Mouse (Mus musculus): ENCODE data around the gene Cspg4. TPM values are rescaled to one million over a fixed set of nuclear protein-coding genes. Genes with fewer than 3 reads are reported as not detected.

Cspg4 gene
- polyA plus RNA-seq, 1 experiment from 2014 or later: 29.3 TPM

- Histone ChIP-seq H3K27ac (ENCODE audit: low read length) (no peak overlapping the region; the same call in 1 of the 2 replicates), H3K9me3 (replicated peaks; ENCODE audit: control insufficient read depth, low read length) (peaks cover 6% of the 10 kb centered on the region; the same call in 1 of the 2 replicates), H3K9ac (ENCODE audit: low read length) (peak overlapping the region; percentile 70), H3K36me3 (ENCODE audit: control insufficient read depth, insufficient read depth) (peaks cover 20% of the 10 kb centered on the region), H3K4me3 (ENCODE audit: low read length) (peak overlapping the region; percentile 46; the same call in 1 of the 2 replicates), H3K27me3 (ENCODE audit: control insufficient read depth, insufficient read depth, low read length) (no peaks in the 10 kb centered on the region), H3K4me2 (ENCODE audit: low read depth, low read length) (peak overlapping the region; percentile 72), H3K4me1 (ENCODE audit: control insufficient read depth, insufficient read depth, low read length) (peaks cover 38% of the 10 kb centered on the region)
- no peak for ATAC-seq (replicated peaks; ENCODE audit: extremely low read depth, insufficient read depth, low FRiP score)
- 83% methylated on average over 4 of the region's 4 CpGs for WGBS
Observed at GRCm38 (mm10) chr9:56922746-56923145, 57.9 kb downstream of the Cspg4 start.

GRCm38 (mm10) chr9:56923841-56924650 is 59.2 kb downstream of the Cspg4 start:
- Histone ChIP-seq H3K27me3 (ENCODE audit: control insufficient read depth, insufficient read depth, low read length) (no peaks in the 10 kb centered on the region), H3K4me1 (ENCODE audit: control insufficient read depth, insufficient read depth, low read length) (peaks cover 44% of the 10 kb centered on the region), H3K9ac (ENCODE audit: low read length) (peak overlapping the region; percentile 70), H3K36me3 (ENCODE audit: control insufficient read depth, insufficient read depth) (peaks cover 11% of the 10 kb centered on the region), H3K4me2 (ENCODE audit: low read depth, low read length) (peak overlapping the region; percentile 72), H3K27ac (ENCODE audit: low read length) (peak overlapping the region; percentile 85), H3K9me3 (replicated peaks; ENCODE audit: control insufficient read depth, low read length) (peaks cover 6% of the 10 kb centered on the region; the same call in 1 of the 2 replicates), H3K4me3 (ENCODE audit: low read length) (peak overlapping the region; percentile 46)
- 34% methylated on average over 8 of the region's 8 CpGs for WGBS
- peak; percentile 4; the same call in 1 of the 2 replicates for ATAC-seq (replicated peaks; ENCODE audit: extremely low read depth, insufficient read depth, low FRiP score)

- H3K36me3 ChIP-seq (ENCODE audit: control insufficient read depth, insufficient read depth): peaks cover 11% of the 10 kb centered on the region
- H3K27me3 ChIP-seq (ENCODE audit: control insufficient read depth, insufficient read depth, low read length): no peaks in the 10 kb centered on the region; the same call in 1 of the 2 replicates
- 5% methylated on average over 7 of the region's 7 CpGs for WGBS
- peaks cover 44% of the 10 kb centered on the region for H3K4me1 ChIP-seq (ENCODE audit: control insufficient read depth, insufficient read depth, low read length)
- peak overlapping the region; percentile 85 for H3K27ac ChIP-seq (ENCODE audit: low read length)
- peak; percentile 87 for ATAC-seq (replicated peaks; ENCODE audit: extremely low read depth, insufficient read depth, low FRiP score)
- peaks cover 6% of the 10 kb centered on the region; the same call in 1 of the 2 replicates for H3K9me3 ChIP-seq (replicated peaks; ENCODE audit: control insufficient read depth, low read length)
- peak overlapping the region; percentile 70 for H3K9ac ChIP-seq (ENCODE audit: low read length)
- H3K4me3 ChIP-seq (ENCODE audit: low read length): peak overlapping the region; percentile 46
- peak overlapping the region; percentile 72 for H3K4me2 ChIP-seq (ENCODE audit: low read depth, low read length)
Observed at GRCm38 (mm10) chr9:56924651-56925027, 59.8 kb downstream of the Cspg4 start.

GRCm38 (mm10) chr9:56925291-56926024 is 60.6 kb downstream of the Cspg4 start:
- Histone ChIP-seq H3K9ac (ENCODE audit: low read length) (peak overlapping the region; percentile 70), H3K4me2 (ENCODE audit: low read depth, low read length) (peak overlapping the region; percentile 72), H3K4me1 (ENCODE audit: control insufficient read depth, insufficient read depth, low read length) (peaks cover 44% of the 10 kb centered on the region), H3K27ac (ENCODE audit: low read length) (peak overlapping the region; percentile 85), H3K36me3 (ENCODE audit: control insufficient read depth, insufficient read depth) (peaks cover 11% of the 10 kb centered on the region), H3K9me3 (replicated peaks; ENCODE audit: control insufficient read depth, low read length) (peaks cover 6% of the 10 kb centered on the region; the same call in 1 of the 2 replicates), H3K4me3 (ENCODE audit: low read length) (peak overlapping the region; percentile 46), H3K27me3 (ENCODE audit: control insufficient read depth, insufficient read depth, low read length) (no peaks in the 10 kb centered on the region; the same call in 1 of the 2 replicates)
- WGBS: 69% methylated on average over 26 of the region's 26 CpGs
- no peak for ATAC-seq (replicated peaks; ENCODE audit: extremely low read depth, insufficient read depth, low FRiP score)

- Histone ChIP-seq H3K4me2 (ENCODE audit: low read depth, low read length) (peak overlapping the region; percentile 72), H3K9me3 (replicated peaks; ENCODE audit: control insufficient read depth, low read length) (peaks cover 6% of the 10 kb centered on the region; the same call in 1 of the 2 replicates), H3K27ac (ENCODE audit: low read length) (no peak overlapping the region), H3K9ac (ENCODE audit: low read length) (peak overlapping the region; percentile 38; the same call in 1 of the 2 replicates), H3K4me1 (ENCODE audit: control insufficient read depth, insufficient read depth, low read length) (peaks cover 44% of the 10 kb centered on the region), H3K4me3 (ENCODE audit: low read length) (0 out of 2 replicates have a peak overlapping the region, but pooled peaks have one; percentile 60), H3K27me3 (ENCODE audit: control insufficient read depth, insufficient read depth, low read length) (no peaks in the 10 kb centered on the region; the same call in 1 of the 2 replicates), H3K36me3 (ENCODE audit: control insufficient read depth, insufficient read depth) (peaks cover 11% of the 10 kb centered on the region)
- no peak for ATAC-seq (replicated peaks; ENCODE audit: extremely low read depth, insufficient read depth, low FRiP score)
- WGBS: 95% methylated on average over 10 of the region's 10 CpGs
Observed at GRCm38 (mm10) chr9:56926025-56926360, 61.2 kb downstream of the Cspg4 start.

- 61% methylated on average over 10 of the region's 10 CpGs for whole genome bisulfite sequencing
- Histone ChIP-seq H3K4me1 (ENCODE audit: control insufficient read depth, insufficient read depth, low read length) (peaks cover 44% of the 10 kb centered on the region), H3K27ac (ENCODE audit: low read length) (no peak overlapping the region), H3K9me3 (replicated peaks; ENCODE audit: control insufficient read depth, low read length) (peaks cover 6% of the 10 kb centered on the region; the same call in 1 of the 2 replicates), H3K27me3 (ENCODE audit: control insufficient read depth, insufficient read depth, low read length) (no peaks in the 10 kb centered on the region; the same call in 1 of the 2 replicates), H3K4me3 (ENCODE audit: low read length) (peak overlapping the region; percentile 60), H3K36me3 (ENCODE audit: control insufficient read depth, insufficient read depth) (peaks cover 10% of the 10 kb centered on the region), H3K9ac (ENCODE audit: low read length) (peak overlapping the region; percentile 38; the same call in 1 of the 2 replicates), H3K4me2 (ENCODE audit: low read depth, low read length) (peak overlapping the region; percentile 72)
- ATAC-seq (replicated peaks; ENCODE audit: extremely low read depth, insufficient read depth, low FRiP score): no peak
Observed at GRCm38 (mm10) chr9:56926387-56926786, 61.6 kb downstream of the Cspg4 start.

- no peaks in the 10 kb centered on the region for H3K36me3 ChIP-seq (ENCODE audit: control insufficient read depth, insufficient read depth)
- under 1% methylated on average over 35 of the region's 35 CpGs for WGBS
- H3K4me3 ChIP-seq (ENCODE audit: low read length): peak overlapping the region; percentile 60
- peaks cover 43% of the 10 kb centered on the region for H3K4me1 ChIP-seq (ENCODE audit: control insufficient read depth, insufficient read depth, low read length)
- peak overlapping the region; percentile 80 for H3K9ac ChIP-seq (ENCODE audit: low read length)
- peak overlapping the region; percentile 72 for H3K4me2 ChIP-seq (ENCODE audit: low read depth, low read length)
- no peaks in the 10 kb centered on the region; the same call in 1 of the 2 replicates for H3K27me3 ChIP-seq (ENCODE audit: control insufficient read depth, insufficient read depth, low read length)
- peak overlapping the region; percentile 88 for H3K27ac ChIP-seq (ENCODE audit: low read length)
- H3K9me3 ChIP-seq (replicated peaks; ENCODE audit: control insufficient read depth, low read length): no peaks in the 10 kb centered on the region
- no peak for ATAC-seq (replicated peaks; ENCODE audit: extremely low read depth, insufficient read depth, low FRiP score)
Observed at GRCm38 (mm10) chr9:56927191-56928012, 62.6 kb downstream of the Cspg4 start.

- Histone ChIP-seq H3K4me3 (ENCODE audit: low read length) (peak within 1 kb of the TSS; percentile 60), H3K27me3 (ENCODE audit: control insufficient read depth, insufficient read depth, low read length) (no peaks in the 10 kb centered on the region; the same call in 1 of the 2 replicates), H3K36me3 (ENCODE audit: control insufficient read depth, insufficient read depth) (no peaks in the 10 kb centered on the region), H3K9me3 (replicated peaks; ENCODE audit: control insufficient read depth, low read length) (no peaks in the 10 kb centered on the region), H3K4me1 (ENCODE audit: control insufficient read depth, insufficient read depth, low read length) (peaks cover 36% of the 10 kb centered on the region), H3K4me2 (ENCODE audit: low read depth, low read length) (peak within 1 kb of the TSS; percentile 72), H3K9ac (ENCODE audit: low read length) (peak within 1 kb of the TSS; percentile 80), H3K27ac (ENCODE audit: low read length) (peak within 1 kb of the TSS; percentile 88)
- ATAC-seq (replicated peaks; ENCODE audit: extremely low read depth, insufficient read depth, low FRiP score): peak; percentile 68
- WGBS: under 1% methylated on average over 50 of the region's 50 CpGs
Observed at GRCm38 (mm10) chr9:56928041-56928811, 63.4 kb downstream of the Cspg4 start, which contains the start of gene Snx33. Gene Snx33 (minus strand): TSS chr9:56928371.
